Mouse (Mus musculus): Measurements from ENCODE around the gene S100a8.

DNA sequence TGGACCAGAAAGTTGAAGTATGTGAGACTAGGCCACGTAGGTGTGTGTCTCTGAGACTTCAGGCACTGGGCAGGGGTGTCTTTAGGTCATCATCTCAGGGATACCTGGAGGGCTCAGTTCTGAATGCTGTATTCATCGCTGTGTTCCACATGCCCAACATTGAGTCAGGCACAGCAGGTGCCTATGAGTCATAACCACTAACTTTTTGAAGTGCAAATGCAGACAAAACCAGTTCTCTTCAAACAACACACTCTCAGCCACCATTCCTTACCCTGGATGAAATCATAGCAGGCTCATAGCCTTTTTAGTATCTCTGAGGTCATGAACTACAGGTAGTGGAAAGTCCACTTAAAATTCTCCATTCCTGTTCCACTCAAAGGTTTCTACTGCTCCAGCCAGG lies 39.5 kb upstream of the S100a8 start:
- TF ChIP-seq GATA2 (IDR thresholded peaks at IDR 0.05; ENCODE audit: borderline replicate concordance, low read depth, low read length), result no peak
- no peak for TF ChIP-seq GATA1 (IDR thresholded peaks at IDR 0.05; ENCODE audit: borderline replicate concordance, low read length)
- TF ChIP-seq CTCF (IDR thresholded peaks at IDR 0.05; ENCODE audit: low read depth, low read length), result no peak
- TF ChIP-seq TAL1 (conservative IDR thresholded peaks at IDR 0.05; ENCODE audit: low read depth, low read length), result no peak

All from G1E (cell line).